Mouse (Mus musculus) testis, adult 2 months (tissue): ENCODE data around the gene Hist1h1c.

Source experiments
- CTCF ChIP-seq: fragments of 200-500 bp; IDR thresholded peaks from 2 replicates; pipeline ENCODE4 v1.5.1; 2012; ENCODE audit warnings: low read depth, mild to moderate bottlenecking, inconsistent platforms, low read length, moderate library complexity; ENCODE audit not compliant: control insufficient read depth, insufficient read depth, insufficient replicate concordance
- POLR2A ChIP-seq: fragments of 200-500 bp; IDR thresholded peaks from 2 replicates; pipeline ENCODE4 v1.6.1; 2012; ENCODE audit warnings: low read depth, mild to moderate bottlenecking, inconsistent platforms, low read length, moderate library complexity; ENCODE audit not compliant: control insufficient read depth

DNA sequence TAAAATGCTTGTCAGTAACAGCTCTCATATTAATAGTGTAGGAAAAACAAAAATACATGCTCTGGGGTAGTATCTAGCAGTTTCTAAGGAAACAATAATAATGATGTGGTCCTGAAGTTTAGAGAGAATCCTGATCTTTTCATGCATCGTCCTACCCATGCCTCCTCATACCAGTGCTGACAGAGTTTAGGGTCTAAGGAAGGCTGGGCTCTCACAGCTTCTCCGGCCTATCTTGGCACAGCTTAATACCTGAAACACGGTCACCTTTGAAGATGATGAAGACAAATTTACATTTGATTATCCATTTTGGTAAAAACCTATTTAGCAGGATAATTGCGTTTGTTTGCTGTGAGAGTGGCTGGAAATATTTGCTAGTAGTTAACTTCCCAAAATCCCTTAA lies 5.4 kb downstream of the Hist1h1c start:
- TF ChIP-seq CTCF, result no peak
- no peak for TF ChIP-seq POLR2A
